Mouse (Mus musculus) CD4-positive, CD25-positive, alpha-beta regulatory T cell (primary cell): Measurements from ENCODE around the gene Atp1a1. TPM values are rescaled to one million over a fixed set of nuclear protein-coding genes. Genes with fewer than 3 reads are reported as not detected.

ENCODE experiments used
- polyA plus RNA-seq: library from polyadenylated mRNA; unstranded; fragments of 100-300 nt; shearing (Covaris generic); gene quantifications from one replicate; pipeline ENCODE4 v1.2.1, GENCODE M21; 2017

Atp1a1 gene
- polyA plus RNA-seq, result 109 TPM

DNA sequence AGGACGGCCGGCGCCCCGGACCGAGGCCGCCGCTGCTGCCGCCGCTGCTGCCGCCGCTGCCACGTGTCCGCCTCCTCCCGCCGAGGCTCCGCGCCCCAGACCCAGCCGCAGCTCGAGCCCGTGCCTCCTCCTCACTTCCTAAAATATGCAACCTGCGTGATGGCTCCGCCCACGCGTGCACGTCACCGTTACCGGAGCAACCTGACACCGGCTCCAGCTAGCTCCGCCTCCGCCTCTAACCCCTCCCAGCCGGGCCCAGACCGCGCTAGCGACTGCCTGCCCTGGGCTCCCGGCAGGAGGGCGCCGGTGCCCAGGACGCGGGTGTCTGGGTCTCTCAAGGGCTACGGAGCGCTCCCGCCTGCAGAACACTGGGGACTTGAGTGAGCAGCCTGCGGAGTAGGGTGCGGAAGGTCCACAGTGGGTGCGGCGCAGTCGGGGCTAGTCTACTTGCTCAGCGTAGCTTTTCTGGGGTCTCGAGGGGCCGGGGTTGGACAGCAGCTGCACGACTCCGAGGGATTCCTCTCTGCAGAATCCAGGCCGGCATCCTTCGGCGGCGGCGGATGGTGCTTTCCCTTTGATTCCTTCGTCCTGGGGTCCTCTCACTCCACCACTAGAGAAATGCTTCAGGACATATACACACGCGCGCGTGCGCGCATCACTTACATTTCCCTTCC, at the start of gene Atp1a1:
Atp1a1 (minus strand) TSS at position 135 of the 674 bp plus-strand sequence.

Other genes starting within 250 kb of the Atp1a1 start
- gene Igsf3, start 227.6 kb downstream of the Atp1a1 start, polyA plus RNA-seq, result 3.5 TPM
- gene Mab21l3, start 244.3 kb upstream of the Atp1a1 start, polyA plus RNA-seq, result not detected